Mouse (Mus musculus): ENCODE results near the gene H2-DMb1. TPM values are rescaled to one million over a fixed set of nuclear protein-coding genes. Genes with fewer than 3 reads are reported as not detected.

The H2-DMb1 gene
- polyA plus RNA-seq, 1 experiment, result 14.7 TPM

DNA sequence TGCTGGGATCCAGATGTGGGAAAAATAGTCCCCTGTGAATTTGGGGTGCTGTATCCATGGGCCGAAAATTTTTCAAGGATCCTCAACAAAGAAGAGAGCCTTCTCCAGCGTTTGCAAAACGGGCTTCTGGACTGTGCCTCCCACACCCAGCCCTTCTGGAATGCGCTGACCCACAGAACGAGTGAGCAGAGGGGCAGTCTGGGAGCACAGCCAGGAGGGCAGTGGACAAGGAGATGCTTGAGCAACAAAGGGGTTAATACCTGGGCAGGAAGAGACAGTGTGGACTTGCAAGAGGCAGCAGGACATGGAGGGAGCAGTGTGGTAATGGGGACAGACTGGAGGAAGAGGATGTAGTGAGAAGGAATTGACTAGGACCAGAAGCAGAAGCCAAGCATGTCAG lies 2.7 kb downstream of the H2-DMb1 start:
- no peak overlapping the region for H3K27ac ChIP-seq (replicated peaks; ENCODE audit: low read depth, low read length)
- H3K4me3 ChIP-seq (ENCODE audit: insufficient read depth, low read depth, low read length), result no peak overlapping the region
- no peaks in the 10 kb centered on the region for H3K4me1 ChIP-seq (ENCODE audit: control insufficient read depth, insufficient read depth, insufficient read length, low read length)

DNA sequence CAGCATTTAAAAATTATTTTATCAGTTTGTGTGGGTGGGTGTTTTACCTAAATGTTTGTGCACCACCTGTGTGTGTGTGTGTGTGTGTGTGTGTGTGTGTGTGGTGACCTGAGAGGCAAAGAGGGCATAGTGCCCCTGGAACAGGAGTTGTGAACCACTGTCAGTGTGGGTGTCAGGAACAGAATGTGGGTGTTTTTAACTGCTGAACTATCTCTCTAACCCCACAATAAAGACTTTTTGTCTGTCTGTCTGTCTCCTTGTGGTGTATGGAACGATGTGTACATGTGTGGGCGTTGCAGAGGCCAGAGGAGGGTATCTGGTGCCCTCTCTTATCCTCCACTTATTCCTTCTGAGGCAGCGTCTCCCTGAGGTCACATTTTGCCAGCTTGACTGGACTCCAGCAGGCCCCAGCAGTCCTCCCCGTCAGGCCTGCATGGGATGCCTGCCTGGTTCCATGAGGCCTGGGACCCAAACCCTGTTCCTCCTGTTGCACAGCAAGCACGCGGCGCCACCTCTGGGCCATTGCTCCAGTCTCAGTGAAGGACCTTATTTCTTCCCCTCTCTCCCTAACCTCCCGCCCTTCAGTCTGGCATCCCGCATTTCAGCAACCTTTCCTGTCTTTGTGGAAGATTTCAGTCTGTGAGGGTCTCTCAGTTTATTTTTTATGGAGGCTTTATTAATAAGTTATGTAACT lies 11.5 kb downstream of the H2-DMb1 start:
- no peak overlapping the region for H3K4me3 ChIP-seq (ENCODE audit: insufficient read depth, low read depth, low read length)
- no peak overlapping the region for H3K27ac ChIP-seq (replicated peaks; ENCODE audit: low read depth, low read length)
- no peaks in the 10 kb centered on the region for H3K4me1 ChIP-seq (ENCODE audit: control insufficient read depth, insufficient read depth, insufficient read length, low read length)

DNA sequence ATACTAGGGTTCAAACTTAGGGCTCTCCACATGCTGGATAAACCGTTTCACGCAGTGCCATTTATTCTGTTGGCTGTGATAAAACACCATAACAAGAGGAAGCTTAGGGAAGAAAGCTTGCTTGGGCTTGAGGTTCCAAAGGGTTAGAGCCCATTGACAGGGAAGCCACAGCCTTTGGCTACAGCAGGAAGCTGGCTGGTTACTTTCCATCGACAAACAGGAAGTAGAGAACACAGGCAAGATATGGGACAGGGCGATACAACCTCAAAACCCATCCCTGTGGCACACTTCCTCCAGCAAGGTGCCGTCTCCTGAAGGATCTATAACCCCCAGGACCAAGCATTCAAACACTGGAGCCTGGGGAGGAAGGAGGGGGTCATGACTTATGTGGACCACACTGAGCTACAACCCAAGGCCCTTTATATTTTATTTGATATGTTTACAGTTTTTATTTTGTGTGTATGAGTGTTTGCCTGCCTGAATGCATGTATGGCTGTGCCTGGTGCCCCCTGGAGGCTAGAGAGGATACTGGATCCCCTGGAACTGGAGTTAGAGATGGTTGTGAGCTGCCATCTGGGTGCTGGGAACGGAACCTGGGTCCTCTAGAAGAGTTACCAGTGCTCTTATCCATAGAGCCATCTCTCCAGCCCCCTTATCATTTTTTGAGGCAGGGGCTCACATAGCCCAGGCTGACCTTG lies 12.3 kb downstream of the H2-DMb1 start:
- H3K27ac ChIP-seq (replicated peaks; ENCODE audit: low read depth, low read length), result no peak overlapping the region
- H3K4me1 ChIP-seq (ENCODE audit: control insufficient read depth, insufficient read depth, insufficient read length, low read length), result no peaks in the 10 kb centered on the region
- no peak overlapping the region for H3K4me3 ChIP-seq (ENCODE audit: insufficient read depth, low read depth, low read length)

DNA sequence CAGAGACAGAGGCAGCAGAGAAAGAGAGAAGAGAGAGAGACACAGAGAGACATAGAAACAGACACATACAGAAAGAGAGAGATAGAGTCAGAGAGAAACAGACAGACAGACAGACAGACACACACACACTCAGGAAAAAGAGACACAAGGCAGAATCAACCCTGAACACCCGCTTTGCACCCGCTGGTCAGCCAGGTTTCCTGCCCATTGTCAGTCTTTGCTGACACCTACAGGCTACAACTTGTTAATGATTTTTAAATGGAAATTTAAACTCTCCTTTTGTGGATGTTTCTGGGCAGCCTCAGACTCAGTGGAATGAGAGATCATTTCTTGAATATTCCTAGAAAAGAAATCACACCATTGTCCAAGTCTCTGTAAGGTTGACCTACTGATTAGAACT lies 16.4 kb downstream of the H2-DMb1 start:
- no peak overlapping the region for H3K4me3 ChIP-seq (ENCODE audit: insufficient read depth, low read depth, low read length)
- no peaks in the 10 kb centered on the region for H3K4me1 ChIP-seq (ENCODE audit: control insufficient read depth, insufficient read depth, insufficient read length, low read length)
- no peak overlapping the region for H3K27ac ChIP-seq (replicated peaks; ENCODE audit: low read depth, low read length)

DNA sequence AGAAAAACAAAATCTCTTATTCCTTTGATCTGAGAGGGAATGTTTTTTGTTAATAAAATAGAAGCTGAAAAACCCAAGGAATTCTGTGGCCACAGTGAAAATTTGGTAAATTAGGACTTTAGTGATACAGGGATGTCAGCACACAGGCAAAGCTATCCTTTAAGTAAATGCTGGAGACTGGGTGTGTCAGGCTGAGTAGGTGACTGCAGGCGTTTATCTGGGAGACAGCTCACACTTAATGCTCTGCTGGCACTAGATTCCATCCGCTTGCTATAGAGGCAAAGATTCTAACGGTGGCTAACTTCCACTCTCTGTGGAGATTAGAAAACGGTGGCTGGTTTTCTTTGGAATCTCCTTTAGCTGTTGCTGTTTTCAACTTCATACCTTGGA lies 17.6 kb downstream of the H2-DMb1 start:
- no peak overlapping the region for H3K4me3 ChIP-seq (ENCODE audit: insufficient read depth, low read depth, low read length)
- H3K27ac ChIP-seq (replicated peaks; ENCODE audit: low read depth, low read length), result no peak overlapping the region
- H3K4me1 ChIP-seq (ENCODE audit: control insufficient read depth, insufficient read depth, insufficient read length, low read length), result no peaks in the 10 kb centered on the region

DNA sequence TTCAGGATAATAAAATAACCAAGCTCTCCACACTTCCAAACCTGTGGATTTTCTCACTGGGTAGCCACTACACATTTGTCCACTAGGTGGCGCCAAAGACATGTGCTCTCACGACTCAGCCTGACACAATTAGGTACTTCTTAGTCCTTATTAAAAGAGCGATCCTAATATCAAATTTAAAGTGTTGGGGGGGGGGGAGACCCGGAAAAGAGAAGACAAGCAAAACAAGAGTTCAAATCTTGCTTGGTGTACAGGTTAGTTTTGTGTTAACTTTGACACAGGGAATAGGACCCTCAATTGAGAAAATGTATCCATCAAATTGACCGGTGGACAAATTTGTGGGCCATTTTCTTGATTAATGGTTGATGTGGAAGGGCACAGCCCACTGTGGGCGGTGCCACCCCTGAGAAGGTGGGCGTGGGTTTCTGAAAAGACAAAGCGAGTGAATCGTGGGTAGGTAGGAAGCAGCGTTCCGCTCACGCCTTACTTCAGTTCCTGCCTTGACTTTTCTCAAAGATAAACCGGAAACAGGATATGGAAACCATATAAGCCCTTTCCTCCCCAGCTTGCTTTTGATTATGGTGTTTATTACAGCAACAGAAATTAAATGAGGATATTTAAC lies 18.1 kb downstream of the H2-DMb1 start:
- Histone ChIP-seq H3K27ac (replicated peaks; ENCODE audit: low read depth, low read length) (peak overlapping the region; percentile 20; the same call in 1 of the 2 replicates), H3K4me1 (ENCODE audit: control insufficient read depth, insufficient read depth, insufficient read length, low read length) (no peaks in the 10 kb centered on the region), H3K4me3 (ENCODE audit: insufficient read depth, low read depth, low read length) (peak overlapping the region; percentile 39)

DNA sequence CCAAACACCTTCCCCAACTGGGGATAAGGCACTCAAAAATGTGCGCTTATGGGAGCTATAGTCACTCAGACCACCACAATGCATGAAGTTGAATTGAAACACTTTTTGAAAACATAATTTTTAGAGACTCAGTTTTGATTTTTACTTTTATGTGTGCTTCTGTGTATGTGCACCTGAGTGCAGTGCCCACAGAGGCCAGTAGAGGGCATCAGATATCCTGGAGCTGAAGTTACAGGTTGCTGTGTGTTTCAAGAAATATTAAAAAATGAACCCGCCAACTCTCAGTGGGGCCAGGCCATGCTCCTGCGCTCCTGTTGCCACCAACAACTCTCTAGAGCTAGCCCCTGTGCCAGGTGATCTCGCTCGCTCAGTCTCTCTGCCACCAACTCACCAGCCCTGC lies 19.7 kb downstream of the H2-DMb1 start:
- Histone ChIP-seq H3K27ac (replicated peaks; ENCODE audit: low read depth, low read length) (no peak overlapping the region), H3K4me1 (ENCODE audit: control insufficient read depth, insufficient read depth, insufficient read length, low read length) (no peaks in the 10 kb centered on the region), H3K4me3 (ENCODE audit: insufficient read depth, low read depth, low read length) (no peak overlapping the region)

DNA sequence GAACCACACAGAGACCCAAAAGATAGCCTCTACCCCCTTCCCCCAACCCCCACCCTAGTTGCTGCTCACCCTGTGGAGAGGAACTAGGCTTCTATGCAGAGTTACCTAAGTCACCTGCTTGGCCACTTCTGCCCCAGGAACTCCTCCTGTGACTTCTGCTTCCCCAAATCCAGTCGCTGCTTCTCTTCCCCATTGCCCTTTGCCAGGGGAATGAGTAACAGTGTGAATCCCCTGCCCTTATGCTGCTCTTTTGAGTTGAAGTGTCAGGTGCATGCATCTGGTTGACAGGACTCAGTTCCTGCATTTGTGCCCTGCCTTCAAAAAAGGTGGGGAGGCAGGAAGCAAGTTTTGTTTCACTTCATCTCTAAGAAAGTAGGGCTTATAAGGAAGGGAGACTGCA lies 21.2 kb downstream of the H2-DMb1 start:
- no peak overlapping the region for H3K27ac ChIP-seq (replicated peaks; ENCODE audit: low read depth, low read length)
- no peaks in the 10 kb centered on the region for H3K4me1 ChIP-seq (ENCODE audit: control insufficient read depth, insufficient read depth, insufficient read length, low read length)
- H3K4me3 ChIP-seq (ENCODE audit: insufficient read depth, low read depth, low read length), result no peak overlapping the region

DNA sequence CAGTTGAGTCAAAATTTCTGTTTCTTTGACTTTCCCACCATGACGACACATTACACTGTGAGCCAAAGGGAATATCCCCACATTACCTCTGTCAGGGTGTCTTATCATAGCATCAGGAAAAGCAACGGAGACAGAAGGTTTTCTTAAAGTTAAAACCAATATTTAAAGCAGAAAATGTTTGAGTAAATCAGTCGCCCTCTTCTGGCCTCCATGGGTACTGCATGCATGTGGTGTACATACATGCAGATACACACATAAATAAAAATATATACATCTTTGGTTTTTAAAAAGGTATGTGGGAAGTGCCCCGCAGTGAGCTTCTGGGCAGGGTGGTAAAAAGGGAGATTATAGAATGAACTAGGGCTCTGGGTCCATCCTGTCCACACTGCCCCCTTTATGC lies 24.3 kb downstream of the H2-DMb1 start:
- H3K4me3 ChIP-seq (ENCODE audit: insufficient read depth, low read depth, low read length), result no peak overlapping the region
- H3K27ac ChIP-seq (replicated peaks; ENCODE audit: low read depth, low read length), result no peak overlapping the region
- no peaks in the 10 kb centered on the region for H3K4me1 ChIP-seq (ENCODE audit: control insufficient read depth, insufficient read depth, insufficient read length, low read length)

DNA sequence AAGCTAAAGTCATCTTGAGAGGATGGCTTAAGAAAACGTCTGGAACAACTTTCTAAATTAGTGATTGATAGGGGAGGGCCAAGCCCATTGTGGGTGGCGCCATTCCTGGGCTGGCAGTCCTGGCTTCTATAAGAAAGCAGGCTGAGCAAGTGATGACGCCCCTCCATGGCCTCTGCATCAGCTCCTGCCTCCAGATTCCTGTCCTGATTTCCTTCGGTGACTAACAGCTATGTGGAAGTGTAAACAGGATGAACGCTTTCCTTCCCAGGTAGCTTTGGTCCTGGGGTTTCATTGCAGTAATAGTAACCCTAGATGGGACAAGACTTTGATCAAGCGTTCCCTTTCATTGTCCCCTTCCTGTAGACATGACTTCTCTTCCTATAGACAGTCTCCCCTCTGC lies 26.1 kb downstream of the H2-DMb1 start:
- Histone ChIP-seq H3K4me3 (ENCODE audit: insufficient read depth, low read depth, low read length) (no peak overlapping the region), H3K4me1 (ENCODE audit: control insufficient read depth, insufficient read depth, insufficient read length, low read length) (no peaks in the 10 kb centered on the region), H3K27ac (replicated peaks; ENCODE audit: low read depth, low read length) (no peak overlapping the region)

DNA sequence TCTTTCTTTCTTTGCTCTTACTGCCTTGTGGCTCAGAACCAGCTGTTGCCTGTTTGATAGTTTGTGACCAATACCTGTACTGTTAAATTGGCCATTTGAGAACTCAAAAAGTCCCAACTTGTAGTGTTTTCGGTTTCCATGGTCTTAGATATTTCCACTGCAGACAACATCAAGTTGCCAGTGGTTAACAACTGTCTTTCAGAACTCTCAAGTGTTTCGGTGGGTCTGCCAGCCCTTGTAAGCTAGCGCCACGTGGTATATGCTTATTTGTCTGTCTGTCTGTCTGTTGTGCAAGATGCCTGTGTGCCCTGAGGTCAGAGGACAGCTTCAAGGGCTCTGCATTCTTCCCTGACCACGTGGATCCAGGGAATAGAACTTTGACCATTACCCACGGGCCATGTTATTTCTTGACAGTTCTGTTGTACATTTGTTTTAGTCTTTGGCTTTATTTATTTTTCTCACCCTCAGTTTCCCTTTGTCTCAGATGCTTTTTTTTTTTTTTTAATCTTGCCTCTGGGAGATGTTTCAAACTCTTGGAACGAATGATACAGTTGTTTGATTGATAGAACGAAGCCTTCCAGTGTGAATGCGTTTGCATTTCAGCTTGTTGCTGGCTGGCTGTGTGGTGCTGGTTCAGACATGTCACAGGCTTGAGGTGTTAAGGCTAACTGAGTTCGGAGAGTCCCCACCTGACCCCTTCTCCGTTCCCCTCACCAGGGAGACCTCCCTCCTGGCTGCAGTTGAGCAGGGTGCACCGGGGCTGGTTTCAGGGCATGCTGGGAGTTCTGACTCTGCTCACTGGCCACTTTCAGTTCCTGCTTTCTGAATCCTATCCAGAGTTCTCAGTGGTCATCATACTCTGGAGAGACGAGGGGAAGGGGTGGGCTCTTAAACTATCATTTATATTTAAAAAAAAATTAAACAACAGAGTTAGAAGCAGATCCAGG lies 27.3 kb downstream of the H2-DMb1 start:
- Histone ChIP-seq H3K4me1 (ENCODE audit: control insufficient read depth, insufficient read depth, insufficient read length, low read length) (no peaks in the 10 kb centered on the region), H3K4me3 (ENCODE audit: insufficient read depth, low read depth, low read length) (no peak overlapping the region), H3K27ac (replicated peaks; ENCODE audit: low read depth, low read length) (no peak overlapping the region)

DNA sequence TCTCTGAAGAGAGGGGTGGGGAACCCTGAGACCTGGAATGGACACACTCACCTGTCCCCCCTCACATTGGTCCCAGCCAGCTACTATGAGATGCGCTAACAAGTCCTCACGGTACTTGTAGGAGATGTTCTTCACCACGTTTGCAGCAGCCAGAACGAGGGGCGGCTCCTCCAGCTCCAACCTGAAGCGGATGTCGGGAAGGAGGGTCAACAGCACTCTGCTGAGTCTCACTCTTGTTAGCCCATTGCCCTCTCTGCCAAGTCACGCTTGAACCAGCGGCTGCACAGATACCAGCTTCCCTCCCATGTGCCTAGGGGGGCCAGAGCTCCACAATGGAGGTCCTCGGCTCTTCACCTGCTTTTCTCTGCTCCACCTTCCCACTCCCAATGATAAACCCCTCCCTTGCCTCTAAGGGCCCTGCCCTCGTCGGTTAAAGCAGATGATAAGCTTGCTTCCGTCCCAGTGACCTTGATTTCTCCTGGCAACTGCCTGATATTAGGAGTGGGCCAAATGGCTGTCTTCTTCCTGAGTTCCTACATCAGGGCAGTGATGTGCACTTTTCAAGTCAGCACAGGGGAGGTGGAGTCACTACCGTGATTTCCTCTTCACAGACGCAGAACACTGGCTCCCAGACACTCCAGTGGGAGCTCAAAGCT lies 30.8 kb downstream of the H2-DMb1 start:
- no peak overlapping the region for H3K4me3 ChIP-seq (ENCODE audit: insufficient read depth, low read depth, low read length)
- H3K27ac ChIP-seq (replicated peaks; ENCODE audit: low read depth, low read length), result no peak overlapping the region
- H3K4me1 ChIP-seq (ENCODE audit: control insufficient read depth, insufficient read depth, insufficient read length, low read length), result no peaks in the 10 kb centered on the region

DNA sequence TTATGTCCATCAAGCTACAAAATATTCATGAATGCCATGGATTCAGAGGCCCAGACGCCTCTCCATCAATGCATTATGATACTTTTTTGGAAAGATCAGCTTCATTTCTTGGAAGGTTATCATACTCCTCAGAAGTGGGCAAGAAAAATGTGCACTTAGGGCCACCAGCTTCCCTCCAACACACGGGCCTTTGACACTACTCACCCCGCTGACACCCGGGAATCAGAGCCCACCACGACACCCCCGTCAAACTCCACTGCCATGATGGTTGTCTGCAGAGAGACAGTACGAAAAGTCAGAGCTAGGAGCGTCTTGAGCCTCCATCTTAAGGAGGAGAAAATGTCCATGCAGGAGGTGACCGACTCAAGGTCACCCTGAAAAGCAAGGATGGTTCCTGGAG lies 32.7 kb downstream of the H2-DMb1 start:
- Histone ChIP-seq H3K4me1 (ENCODE audit: control insufficient read depth, insufficient read depth, insufficient read length, low read length) (peaks cover 5% of the 10 kb centered on the region; the same call in 1 of the 2 replicates), H3K4me3 (ENCODE audit: insufficient read depth, low read depth, low read length) (peak overlapping the region; percentile 78; the same call in 1 of the 2 replicates), H3K27ac (replicated peaks; ENCODE audit: low read depth, low read length) (no peak overlapping the region)

DNA sequence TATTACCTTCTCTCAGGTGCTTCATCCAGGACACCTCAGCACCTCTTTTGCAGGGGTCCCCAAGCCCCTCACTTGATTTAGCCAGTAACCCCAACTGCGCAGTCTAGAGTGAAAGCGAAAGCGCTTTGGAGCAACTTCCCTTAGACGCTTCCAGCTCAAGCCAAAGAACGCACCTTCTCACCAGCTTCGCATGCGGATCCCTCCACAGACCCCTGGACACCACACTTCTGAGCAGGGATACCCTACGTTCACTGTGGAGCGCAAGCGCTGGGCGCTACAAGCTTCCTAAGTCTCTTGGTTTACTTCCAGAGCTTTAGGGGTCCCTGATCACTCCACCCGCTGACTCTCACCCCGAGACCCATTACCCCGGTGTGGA lies 34.0 kb downstream of the H2-DMb1 start:
- Histone ChIP-seq H3K4me3 (ENCODE audit: insufficient read depth, low read depth, low read length) (peak overlapping the region; percentile 78), H3K4me1 (ENCODE audit: control insufficient read depth, insufficient read depth, insufficient read length, low read length) (peaks cover 5% of the 10 kb centered on the region; the same call in 1 of the 2 replicates), H3K27ac (replicated peaks; ENCODE audit: low read depth, low read length) (peak overlapping the region; percentile 70)

Measured in brown adipose tissue, adult 24 weeks (tissue).